Mouse (Mus musculus) spleen, adult 2 months (tissue): Measurements from ENCODE around the gene Ccdc194.

Experiments used
- CTCF ChIP-seq: fragments of 200-500 bp; IDR thresholded peaks from 2 replicates; pipeline ENCODE4 v1.5.1; 2011; ENCODE audit warnings: mild to moderate bottlenecking, inconsistent platforms; ENCODE audit not compliant: insufficient read depth, insufficient read length, insufficient replicate concordance; ENCODE audit errors: extremely low read depth
- POLR2A ChIP-seq: fragments of 200-500 bp; IDR thresholded peaks from 2 replicates; pipeline ENCODE4 v1.6.1; 2011; ENCODE audit warnings: low read depth, low read length, inconsistent platforms

DNA sequence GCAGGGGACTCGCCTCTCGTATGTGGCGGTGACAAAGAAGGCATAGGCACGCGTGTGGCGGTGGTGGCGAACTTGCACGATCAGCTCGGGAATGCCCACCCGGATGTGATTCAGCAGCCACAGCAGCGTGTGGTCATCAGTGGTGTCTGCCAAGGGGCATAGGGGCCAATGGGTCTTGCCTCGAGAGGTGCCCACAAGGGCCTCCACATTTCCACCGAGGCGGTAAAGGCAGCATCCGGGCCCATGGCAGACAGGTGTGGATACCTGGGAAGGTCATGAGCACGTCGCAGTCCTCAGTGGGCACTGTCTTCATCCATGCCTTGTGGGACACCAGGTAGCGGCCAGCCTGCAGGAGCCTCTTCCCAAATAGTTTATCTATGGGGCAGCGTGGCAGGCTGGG is 40.8 kb downstream of the Ccdc194 start:
- TF ChIP-seq POLR2A: no peak
- TF ChIP-seq CTCF: no peak
